Mouse (Mus musculus) spleen, adult 2 months (tissue): ENCODE data around the gene Zfp575.

ENCODE experiments used
- CTCF ChIP-seq: fragments of 200-500 bp; IDR thresholded peaks from 2 replicates; pipeline ENCODE4 v1.5.1; 2011; ENCODE audit warnings: mild to moderate bottlenecking, inconsistent platforms; ENCODE audit not compliant: insufficient read depth, insufficient read length, insufficient replicate concordance; ENCODE audit errors: extremely low read depth
- POLR2A ChIP-seq: fragments of 200-500 bp; IDR thresholded peaks from 2 replicates; pipeline ENCODE4 v1.6.1; 2011; ENCODE audit warnings: low read depth, low read length, inconsistent platforms

GRCm38 (mm10) chr7:24608561-24608960 is 21.1 kb upstream of the Zfp575 start:
- TF ChIP-seq CTCF (no peak), POLR2A (no peak)
